Mouse (Mus musculus): Measurements from ENCODE around the gene Zfp12. TPM values are rescaled to one million over a fixed set of nuclear protein-coding genes. Genes with fewer than 3 reads are reported as not detected.

Gene Zfp12
- total RNA-seq, 2 experiments from 2014 or later, result 32.1 to 34.7 TPM

Other genes starting within 250 kb of the Zfp12 start
- 10 to 100 TPM; 45.1 to 45.2 TPM for gene Rnf216, start 122.2 kb upstream of the Zfp12 start, total RNA-seq (2021)
- under 1 TPM; 0.07 to 0.23 TPM for gene Olfr718-ps1, start 87.6 kb upstream of the Zfp12 start, total RNA-seq (2021)
- gene Rbak, start 54.4 kb upstream of the Zfp12 start, total RNA-seq (2021), result 10 to 100 TPM; 11.8 to 13.6 TPM
- gene Spdye4b, start 54.1 kb upstream of the Zfp12 start, total RNA-seq (2021), result not detected
- gene Spdye4a, start 8.3 kb upstream of the Zfp12 start, total RNA-seq (2021), result not detected
- 10 to 100 TPM; 22.3 to 25.3 TPM for gene Zfp316, start 34.9 kb downstream of the Zfp12 start, total RNA-seq (2021)
- 1 to 10 TPM; 4.1 to 4.4 TPM for gene Zfp853, start 58.5 kb downstream of the Zfp12 start, total RNA-seq (2021)
- 10 to 100 TPM; 25.4 to 27.7 TPM for gene E130309D02Rik, start 80.2 kb downstream of the Zfp12 start, total RNA-seq (2021)
- 10 to 100 TPM; 37.1 to 41.7 TPM for gene Zdhhc4, start 94.1 kb downstream of the Zfp12 start, total RNA-seq (2021)
- 1 to 10 TPM; 3.9 to 4.0 TPM for gene Grid2ip, start 122.2 kb downstream of the Zfp12 start, total RNA-seq (2021)
- gene Kdelr2, start 168.7 kb downstream of the Zfp12 start, total RNA-seq (2021), result 10 to 100 TPM; 37.4 to 39.9 TPM
- gene Daglb, start 229.4 kb downstream of the Zfp12 start, total RNA-seq (2021), result 10 to 100 TPM; 31.9 to 33.1 TPM

Data from left cerebral cortex, adult 18-20 months (tissue).